Mouse (Mus musculus): ENCODE measurements around the gene Ube2v1. TPM values are rescaled to one million over a fixed set of nuclear protein-coding genes. Genes with fewer than 3 reads are reported as not detected.
A peak's percentile ranks its signal among the peaks of the same experiment; 100 is the strongest.
"Not testable (repeated sequence)": the region's sequence is repeated elsewhere in the genome, so short reads cannot be mapped to it uniquely, and the experiment has no call there.

The Ube2v1 gene
- polyA plus RNA-seq, 1 experiment from 2014 or later, result 356 TPM

- ATAC-seq (ENCODE audit: low FRiP score, low read depth), result no peak
- 78% methylated on average over 5 of the region's 5 CpGs for WGBS
- peak overlapping the region; percentile 70 for H3K4me3 ChIP-seq
- no peaks in the 10 kb centered on the region for H3K9me3 ChIP-seq
- H3K27me3 ChIP-seq, result no peaks in the 10 kb centered on the region
- peaks cover 62% of the 10 kb centered on the region for H3K4me1 ChIP-seq (replicated peaks)
- no peak overlapping the region for H3K27ac ChIP-seq (replicated peaks)
- peak overlapping the region; percentile 96 for H3K9ac ChIP-seq
- no peaks in the 10 kb centered on the region for H3K36me3 ChIP-seq
- peak overlapping the region; percentile 87 for H3K4me2 ChIP-seq
Measured at GRCm38 (mm10) chr2:167630421-167630820, 1.5 kb downstream of the Ube2v1 start.

DNA sequence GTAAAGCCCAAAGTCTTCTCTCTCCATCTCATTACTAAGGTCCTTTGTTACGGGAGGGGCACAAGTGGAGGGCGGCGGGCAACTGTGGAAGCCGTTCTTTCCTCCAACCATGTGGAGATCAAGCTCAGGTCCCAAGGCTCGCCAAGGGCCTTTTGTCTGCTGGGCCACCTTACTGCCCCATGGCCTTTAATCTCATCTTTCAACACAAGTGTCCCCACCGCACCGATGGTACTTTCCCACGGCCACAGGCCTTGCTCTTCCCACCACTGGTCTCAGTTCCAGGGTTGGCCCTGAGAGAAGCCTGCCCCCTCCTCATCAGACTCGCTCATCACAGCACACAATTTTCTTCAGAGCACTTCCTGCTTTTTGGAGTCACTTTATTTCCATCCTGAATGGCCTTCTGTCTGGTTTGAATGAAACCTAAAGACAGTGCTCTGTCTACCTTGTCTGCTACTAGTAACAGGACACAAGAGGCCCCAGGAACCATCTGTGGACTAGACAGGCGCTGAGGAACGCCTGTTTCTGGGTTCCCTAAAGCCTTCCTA, 2.2 kb downstream of the Ube2v1 start:
- peak overlapping the region; percentile 96 for H3K9ac ChIP-seq
- WGBS, result 76% methylated on average over 11 of the region's 11 CpGs
- no peak overlapping the region for H3K27ac ChIP-seq (replicated peaks)
- H3K4me1 ChIP-seq (replicated peaks), result peaks cover 63% of the 10 kb centered on the region
- ATAC-seq (ENCODE audit: low FRiP score, low read depth), result no peak
- H3K4me2 ChIP-seq, result peak overlapping the region; percentile 87
- H3K4me3 ChIP-seq, result peak overlapping the region; percentile 70; the same call in 1 of the 2 replicates
- H3K27me3 ChIP-seq, result no peaks in the 10 kb centered on the region
- no peaks in the 10 kb centered on the region for H3K36me3 ChIP-seq
- H3K9me3 ChIP-seq, result no peaks in the 10 kb centered on the region

GRCm38 (mm10) chr2:167628872-167629271, 3.0 kb downstream of the Ube2v1 start:
- Histone ChIP-seq H3K9me3 (no peaks in the 10 kb centered on the region), H3K36me3 (no peaks in the 10 kb centered on the region), H3K9ac (no peak overlapping the region), H3K27ac (replicated peaks) (no peak overlapping the region), H3K27me3 (no peaks in the 10 kb centered on the region), H3K4me2 (no peak overlapping the region), H3K4me3 (no peak overlapping the region), H3K4me1 (replicated peaks) (peaks cover 59% of the 10 kb centered on the region)
- ATAC-seq (ENCODE audit: low FRiP score, low read depth), result no peak
- 43% methylated on average over 4 of the region's 4 CpGs for WGBS

- no peak for ATAC-seq (ENCODE audit: low FRiP score, low read depth)
- H3K4me1 ChIP-seq (replicated peaks), result peaks cover 43% of the 10 kb centered on the region
- H3K27ac ChIP-seq (replicated peaks), result no peak overlapping the region
- no peak overlapping the region for H3K9ac ChIP-seq
- H3K4me3 ChIP-seq, result no peak overlapping the region
- H3K9me3 ChIP-seq, result no peaks in the 10 kb centered on the region
- WGBS, result 79% methylated on average over 7 of the region's 7 CpGs
- H3K27me3 ChIP-seq, result no peaks in the 10 kb centered on the region
- no peak overlapping the region for H3K4me2 ChIP-seq
- no peaks in the 10 kb centered on the region for H3K36me3 ChIP-seq
Measured at GRCm38 (mm10) chr2:167627019-167627418, 4.9 kb downstream of the Ube2v1 start.

GRCm38 (mm10) chr2:167625670-167626069, 6.2 kb downstream of the Ube2v1 start:
- Histone ChIP-seq H3K9ac (no peak overlapping the region), H3K9me3 (no peaks in the 10 kb centered on the region), H3K27ac (replicated peaks) (no peak overlapping the region; the same call in 1 of the 2 replicates), H3K4me1 (replicated peaks) (peaks cover 39% of the 10 kb centered on the region), H3K27me3 (no peaks in the 10 kb centered on the region), H3K4me3 (no peak overlapping the region), H3K36me3 (no peaks in the 10 kb centered on the region), H3K4me2 (no peak overlapping the region)
- no peak for ATAC-seq (ENCODE audit: low FRiP score, low read depth)
- WGBS, result 46% methylated on average over 2 of the region's 2 CpGs

GRCm38 (mm10) chr2:167624368-167625075, 7.4 kb downstream of the Ube2v1 start:
- WGBS, result 92% methylated on average over 6 of the region's 6 CpGs
- H3K4me2 ChIP-seq, result no peak overlapping the region

DNA sequence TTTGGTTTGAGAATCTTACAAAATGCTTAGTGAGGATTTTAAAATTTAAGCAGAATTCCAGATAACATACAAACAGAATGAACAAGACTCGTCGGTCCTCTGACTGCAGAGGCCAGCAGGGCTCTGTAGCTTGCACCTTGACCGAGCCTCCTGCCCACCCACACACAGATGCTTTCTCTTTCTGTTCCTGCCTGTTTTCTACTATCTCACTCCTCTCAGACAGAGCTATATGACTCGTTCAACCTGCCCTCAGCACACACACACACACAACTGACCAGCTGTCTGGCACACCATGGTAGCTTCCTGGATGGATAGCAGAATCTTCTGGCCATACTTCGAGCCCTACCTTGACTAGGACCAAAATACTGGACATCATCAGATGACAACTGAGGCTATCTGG, 8.9 kb downstream of the Ube2v1 start:
- Histone ChIP-seq H3K9ac (no peak overlapping the region), H3K4me1 (replicated peaks) (peaks cover 17% of the 10 kb centered on the region), H3K27me3 (no peaks in the 10 kb centered on the region), H3K4me2 (no peak overlapping the region), H3K4me3 (no peak overlapping the region), H3K27ac (replicated peaks) (no peak overlapping the region), H3K9me3 (no peaks in the 10 kb centered on the region), H3K36me3 (no peaks in the 10 kb centered on the region)
- ATAC-seq (ENCODE audit: low FRiP score, low read depth), result no peak
- 84% methylated on average over 5 of the region's 5 CpGs for WGBS

More at GRCm38 (mm10) chr2:167624368-167625075, 7.4 kb downstream of the Ube2v1 start:
- Histone ChIP-seq H3K4me1 (replicated peaks) (peaks cover 28% of the 10 kb centered on the region), H3K27me3 (no peaks in the 10 kb centered on the region), H3K36me3 (no peaks in the 10 kb centered on the region), H3K9ac (no peak overlapping the region), H3K4me3 (no peak overlapping the region), H3K9me3 (no peaks in the 10 kb centered on the region), H3K27ac (replicated peaks) (no peak overlapping the region)
- ATAC-seq (ENCODE audit: low FRiP score, low read depth), result no peak

DNA sequence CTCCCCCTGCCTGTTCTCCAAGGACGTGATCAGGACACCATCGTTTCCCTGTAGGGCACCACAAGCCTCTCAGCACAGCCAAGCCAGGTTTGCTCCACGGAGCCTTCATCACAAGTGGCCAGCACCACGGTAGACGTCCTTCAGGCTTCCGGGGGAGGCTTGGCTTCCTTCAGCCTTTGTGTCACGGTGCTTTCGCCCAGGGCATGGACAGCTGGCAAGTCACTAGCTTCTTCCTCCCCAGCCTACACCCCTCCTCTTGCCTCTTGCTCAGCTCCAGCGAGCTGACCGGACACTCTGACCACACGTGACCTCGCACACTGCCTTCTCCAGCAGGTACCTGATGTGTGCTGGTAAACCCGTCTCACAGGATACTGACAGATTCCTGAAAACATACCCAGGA, 9.5 kb downstream of the Ube2v1 start:
- no peaks in the 10 kb centered on the region for H3K9me3 ChIP-seq
- ATAC-seq (ENCODE audit: low FRiP score, low read depth), result no peak
- no peak overlapping the region for H3K27ac ChIP-seq (replicated peaks)
- no peak overlapping the region for H3K4me2 ChIP-seq
- H3K9ac ChIP-seq, result no peak overlapping the region
- peaks cover 16% of the 10 kb centered on the region for H3K4me1 ChIP-seq (replicated peaks)
- 86% methylated on average over 13 of the region's 13 CpGs for WGBS
- H3K4me3 ChIP-seq, result no peak overlapping the region
- peaks cover 3% of the 10 kb centered on the region; the same call in 1 of the 2 replicates for H3K36me3 ChIP-seq
- no peaks in the 10 kb centered on the region for H3K27me3 ChIP-seq

- H3K27me3 ChIP-seq, result no peaks in the 10 kb centered on the region
- no peak overlapping the region for H3K4me3 ChIP-seq
- no peak overlapping the region for H3K27ac ChIP-seq (replicated peaks)
- 85% methylated on average over 9 of the region's 9 CpGs for WGBS
- peaks cover 12% of the 10 kb centered on the region for H3K4me1 ChIP-seq (replicated peaks)
- no peak for ATAC-seq (ENCODE audit: low FRiP score, low read depth)
- H3K4me2 ChIP-seq, result no peak overlapping the region
- H3K36me3 ChIP-seq, result peaks cover 11% of the 10 kb centered on the region; the same call in 1 of the 2 replicates
- no peak overlapping the region for H3K9ac ChIP-seq
- no peaks in the 10 kb centered on the region for H3K9me3 ChIP-seq
Measured at GRCm38 (mm10) chr2:167621255-167622087, 10.4 kb downstream of the Ube2v1 start.

DNA sequence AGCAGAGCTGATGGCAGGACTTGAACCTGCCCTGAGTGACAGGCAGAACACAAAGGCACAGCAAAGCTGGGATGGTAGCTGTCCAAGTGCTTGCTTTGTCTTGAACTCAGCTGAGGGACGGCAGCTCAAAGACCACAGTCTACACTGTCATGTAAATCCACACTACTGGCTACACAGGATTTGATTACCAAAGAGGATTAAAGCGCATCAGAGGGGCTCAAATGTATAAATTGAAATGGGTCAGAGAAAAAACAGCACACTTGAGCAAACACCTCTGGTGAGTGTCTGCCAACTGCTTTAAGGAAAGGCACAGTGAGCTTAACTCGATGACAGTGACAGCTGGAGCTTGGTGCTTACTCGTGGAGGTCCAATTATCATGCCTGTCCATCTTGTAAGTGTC, 14.4 kb downstream of the Ube2v1 start:
- Histone ChIP-seq H3K9me3 (no peaks in the 10 kb centered on the region), H3K36me3 (peaks cover 35% of the 10 kb centered on the region), H3K27me3 (no peaks in the 10 kb centered on the region), H3K4me1 (replicated peaks) (0 out of 2 replicates have a peak, but pooled peaks cover 4% of the 10 kb centered on the region), H3K4me3 (no peak overlapping the region), H3K4me2 (no peak overlapping the region), H3K9ac (no peak overlapping the region), H3K27ac (replicated peaks) (no peak overlapping the region)
- no peak for ATAC-seq (ENCODE audit: low FRiP score, low read depth)
- 63% methylated on average over 4 of the region's 4 CpGs for WGBS

DNA sequence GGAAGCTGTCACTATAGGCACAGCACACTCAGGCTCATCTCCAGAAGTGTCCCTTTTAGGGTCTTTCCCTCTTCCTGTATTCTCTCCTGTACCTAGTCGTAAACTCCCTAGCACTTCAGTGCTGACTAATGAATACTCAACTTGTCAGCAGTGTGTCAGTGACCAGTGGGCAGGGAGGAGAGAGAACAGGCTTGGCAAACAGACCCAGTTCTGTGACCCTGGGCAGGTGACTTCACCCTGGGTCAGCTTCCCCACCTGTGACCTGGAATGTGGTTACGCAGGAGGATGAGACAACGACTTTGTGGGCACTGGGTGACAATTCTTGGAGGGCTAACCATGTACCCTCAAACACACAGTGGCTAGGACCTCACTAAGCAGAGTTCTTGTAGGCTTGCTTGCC, 14.9 kb downstream of the Ube2v1 start:
- 94% methylated on average over 3 of the region's 3 CpGs for WGBS
- no peaks in the 10 kb centered on the region for H3K9me3 ChIP-seq
- H3K27me3 ChIP-seq, result no peaks in the 10 kb centered on the region
- H3K4me2 ChIP-seq, result no peak overlapping the region
- peaks cover 36% of the 10 kb centered on the region for H3K36me3 ChIP-seq
- 0 out of 2 replicates have a peak, but pooled peaks cover 4% of the 10 kb centered on the region for H3K4me1 ChIP-seq (replicated peaks)
- H3K27ac ChIP-seq (replicated peaks), result no peak overlapping the region
- no peak overlapping the region for H3K9ac ChIP-seq
- H3K4me3 ChIP-seq, result no peak overlapping the region
- no peak for ATAC-seq (ENCODE audit: low FRiP score, low read depth)

DNA sequence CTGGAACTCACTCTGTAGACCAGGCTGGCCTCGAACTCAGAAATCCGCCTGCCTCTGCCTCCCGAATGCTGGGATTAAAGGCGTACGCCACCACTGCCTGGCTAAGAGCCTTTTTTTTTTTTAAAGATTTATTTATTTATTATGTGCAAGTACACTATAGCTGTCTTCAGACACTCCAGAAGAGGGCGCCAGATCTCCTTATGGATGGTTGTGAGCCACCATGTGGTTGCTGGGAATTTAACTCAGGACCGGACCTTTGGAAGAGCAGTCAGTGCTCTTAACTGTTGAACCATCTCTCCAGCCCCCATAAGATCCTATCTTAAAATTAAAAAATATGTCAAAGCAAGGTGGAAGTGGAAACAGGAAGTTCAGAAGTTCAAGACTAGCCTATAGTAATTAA, 18.6 kb downstream of the Ube2v1 start:
- not testable (repeated sequence) for ATAC-seq (ENCODE audit: low FRiP score, low read depth); H3K4me2 ChIP-seq; H3K4me3 ChIP-seq; H3K27me3 ChIP-seq; H3K9me3 ChIP-seq; H3K4me1 ChIP-seq (replicated peaks); H3K9ac ChIP-seq; H3K27ac ChIP-seq (replicated peaks)
- WGBS, result 93% methylated on average over 7 of the region's 7 CpGs
- peaks cover 44% of the 10 kb centered on the region for H3K36me3 ChIP-seq

All from hindbrain, embryonic 15.5 days (tissue).